Mouse (Mus musculus) erythroblast, embryonic 14.5 days (primary cell): ENCODE measurements around the gene 6330409D20Rik.

Source experiments
- GATA1 ChIP-seq: IDR thresholded peaks from 2 replicates; pipeline ENCODE4 v1.6.1; 2012; ENCODE audit warnings: low read length, inconsistent platforms, mixed read lengths
- TAL1 ChIP-seq: IDR thresholded peaks from 3 replicates; pipeline ENCODE4 v1.6.1; 2012; ENCODE audit warnings: low read length, inconsistent platforms, mixed read lengths

DNA sequence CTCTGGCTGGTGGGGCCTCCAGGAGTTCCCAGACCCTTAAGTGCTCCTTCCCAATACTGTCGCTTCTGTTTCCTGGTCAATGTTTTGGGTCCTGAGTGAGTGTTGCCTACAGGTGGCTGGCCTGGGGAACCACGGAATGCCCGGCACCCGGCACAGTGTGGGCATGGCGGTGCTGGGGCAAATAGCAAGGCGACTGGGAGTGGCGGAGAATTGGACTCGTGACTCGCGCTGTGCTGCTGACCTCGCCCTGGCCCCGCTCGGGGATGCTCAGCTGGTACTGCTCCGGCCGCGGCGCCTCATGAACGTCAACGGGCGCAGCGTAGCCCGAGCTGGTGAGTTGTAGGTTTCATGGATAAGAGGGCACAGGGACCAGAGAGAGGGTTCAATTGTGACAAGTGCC, 35.4 kb upstream of the 6330409D20Rik start:
- no peak for TF ChIP-seq TAL1
- TF ChIP-seq GATA1 = no peak
